Mouse (Mus musculus) neural tube, embryonic 11.5 days (tissue): Measurements from ENCODE around the gene Ring1. TPM values are rescaled to one million over a fixed set of nuclear protein-coding genes. Genes with fewer than 3 reads are reported as not detected.

Experiments used
- ATAC-seq: fragments of 200-750 bp; cut with Nextera tagmentation; 2 replicates; pipeline ENCODE4 v1.8.0; 2017; ENCODE audit warnings: moderate number of reproducible peaks, mild to moderate bottlenecking, moderate TSS enrichment, moderate library complexity; ENCODE audit not compliant: insufficient read depth, low FRiP score, low TSS enrichment
- DNase-seq: peaks from one replicate; pipeline ENCODE4 v3.0.0-alpha.2; 2015; ENCODE audit warnings: low spot score
- H3K27ac ChIP-seq: fragments of 300-500 bp; sonication (generic); 2 replicates; pipeline ENCODE4 v1.5.1; 2014; ENCODE audit warnings: low read depth, mild to moderate bottlenecking, low read length
- H3K27me3 ChIP-seq: fragments of 300-500 bp; sonication (generic); 2 replicates; pipeline ENCODE4 v1.6.1; 2014; ENCODE audit warnings: mild to moderate bottlenecking, low read length, mixed read lengths; ENCODE audit not compliant: control insufficient read depth, insufficient read depth
- H3K36me3 ChIP-seq: fragments of 300-500 bp; sonication (generic); 2 replicates; pipeline ENCODE4 v1.6.1; 2014; ENCODE audit warnings: mild to moderate bottlenecking, low read length, moderate library complexity, mixed read lengths; ENCODE audit not compliant: control insufficient read depth, insufficient read depth
- H3K4me1 ChIP-seq: fragments of 300-500 bp; sonication (generic); 2 replicates; pipeline ENCODE4 v1.6.1; 2014; ENCODE audit warnings: low read length, mixed read lengths; ENCODE audit not compliant: control insufficient read depth, insufficient read depth
- H3K4me2 ChIP-seq: fragments of 300-500 bp; sonication (generic); 2 replicates; pipeline ENCODE4 v1.6.1; 2014; ENCODE audit warnings: low read depth, mild to moderate bottlenecking, moderate library complexity
- H3K4me3 ChIP-seq: fragments of 300-500 bp; sonication (generic); 2 replicates; pipeline ENCODE4 v1.5.1; 2014; ENCODE audit warnings: low read depth, low read length
- H3K9ac ChIP-seq: fragments of 300-500 bp; sonication (generic); 2 replicates; pipeline ENCODE4 v1.6.1; 2014; ENCODE audit warnings: mild to moderate bottlenecking, low read length
- H3K9me3 ChIP-seq: fragments of 300-500 bp; sonication (generic); 2 replicates; pipeline ENCODE4 v1.6.1; 2016; ENCODE audit warnings: low read length; ENCODE audit not compliant: control insufficient read depth
- WGBS: fragments of 180-500 bp; shearing (Covaris S2); extraction: QIAGEN DNeasy Blood & Tissue Kit; methylation state at CpG from one replicate; pipeline ENCODE4 v1.1.7; 2014; 5-methylcytosine and 5-hydroxymethylcytosine counted together
- microRNA counts: library from miRNA; unstranded; fragments of <30 nt; microRNA quantifications from one replicate; lab custom pipeline; 2015
- microRNA-seq: library from miRNA; unstranded; fragments of <30 nt; microRNA quantifications from one replicate; pipeline ENCODE4, GENCODE M21; 2016
- polyA plus RNA-seq: library from polyadenylated mRNA; unstranded; fragments of >200 nt; fragmentation: Nextera tagmentation; extraction: Ambion mirVana; gene quantifications from 2 replicates; pipeline ENCODE4 v1.2.1, GENCODE M21; 2014

Ring1 gene
- polyA plus RNA-seq, 1 experiment from 2014 or later: 5.2 TPM

DNA sequence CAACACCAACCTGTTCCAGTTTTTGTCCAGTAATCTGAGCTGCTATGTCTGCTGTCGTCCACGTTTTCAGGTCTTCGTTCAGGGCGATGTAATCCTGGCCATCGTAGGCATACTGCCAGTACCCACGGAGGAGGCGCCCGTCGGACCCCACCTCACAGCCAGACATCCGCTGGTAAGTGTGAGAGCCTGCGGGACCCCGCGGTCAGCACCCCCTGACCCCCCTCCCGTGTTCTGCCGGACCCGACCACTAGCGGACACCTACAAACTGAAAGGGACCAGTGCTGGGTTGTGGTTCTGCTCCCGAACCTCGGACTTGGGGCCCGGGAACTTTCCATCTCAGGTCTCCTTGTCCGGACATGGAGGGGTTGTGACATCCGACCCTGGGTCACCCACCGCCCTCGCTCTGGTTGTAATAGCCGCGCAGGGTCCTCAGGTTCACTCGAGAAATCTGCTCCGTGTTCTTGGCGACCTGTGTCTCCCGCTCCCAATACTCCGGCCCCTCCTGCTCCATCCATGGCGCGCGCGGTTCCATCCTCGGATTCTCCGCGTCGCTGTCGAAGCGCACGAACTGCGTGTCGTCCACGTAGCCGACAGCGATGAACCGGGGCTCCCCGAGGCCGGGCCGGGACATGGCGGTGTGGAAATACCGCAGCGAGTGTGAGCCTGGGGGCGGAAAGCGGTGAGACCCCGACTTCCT lies 46.5 kb downstream of the Ring1 start:
- peak overlapping the region; percentile 18 for H3K9ac ChIP-seq
- peak overlapping the region; percentile 54 for H3K4me2 ChIP-seq
- ATAC-seq (no peak), DNase-seq (no peak)
- peak overlapping the region; percentile 30 for H3K4me3 ChIP-seq
- H3K27me3 ChIP-seq: peaks cover 30% of the 10 kb centered on the region
- no peaks in the 10 kb centered on the region for H3K9me3 ChIP-seq
- H3K27ac ChIP-seq: no peak overlapping the region
- WGBS: 2% methylated on average over 57 of the region's 57 CpGs
- H3K4me1 ChIP-seq: no peaks in the 10 kb centered on the region
- no peaks in the 10 kb centered on the region for H3K36me3 ChIP-seq

DNA sequence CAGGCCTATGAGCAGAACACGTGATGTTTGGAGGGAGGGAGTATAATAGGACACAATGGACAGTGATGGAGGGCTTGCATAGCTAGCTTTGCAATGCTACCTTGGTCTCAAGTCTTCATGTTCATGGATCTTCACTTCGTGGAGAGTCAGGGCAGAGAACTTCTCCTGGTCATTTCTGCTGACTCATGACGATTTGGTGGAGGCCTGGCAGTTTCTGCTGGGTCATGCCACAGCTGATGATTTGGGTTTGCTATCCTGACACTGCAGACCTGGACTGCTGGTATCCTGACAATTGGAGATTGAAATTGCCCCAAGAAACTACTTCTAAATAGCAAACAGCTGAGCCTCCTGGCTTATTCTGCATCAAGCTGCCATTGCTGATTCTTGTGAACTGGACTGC lies 50.9 kb downstream of the Ring1 start:
- H3K9me3 ChIP-seq: no peaks in the 10 kb centered on the region
- H3K4me2 ChIP-seq: no peak overlapping the region
- H3K36me3 ChIP-seq: no peaks in the 10 kb centered on the region
- WGBS: 70% methylated on average over 3 of the region's 3 CpGs
- ATAC-seq: no peak
- peaks cover 18% of the 10 kb centered on the region for H3K27me3 ChIP-seq
- H3K27ac ChIP-seq: no peak overlapping the region
- no peak for DNase-seq
- no peak overlapping the region for H3K9ac ChIP-seq
- no peaks in the 10 kb centered on the region for H3K4me1 ChIP-seq
- no peak overlapping the region for H3K4me3 ChIP-seq

DNA sequence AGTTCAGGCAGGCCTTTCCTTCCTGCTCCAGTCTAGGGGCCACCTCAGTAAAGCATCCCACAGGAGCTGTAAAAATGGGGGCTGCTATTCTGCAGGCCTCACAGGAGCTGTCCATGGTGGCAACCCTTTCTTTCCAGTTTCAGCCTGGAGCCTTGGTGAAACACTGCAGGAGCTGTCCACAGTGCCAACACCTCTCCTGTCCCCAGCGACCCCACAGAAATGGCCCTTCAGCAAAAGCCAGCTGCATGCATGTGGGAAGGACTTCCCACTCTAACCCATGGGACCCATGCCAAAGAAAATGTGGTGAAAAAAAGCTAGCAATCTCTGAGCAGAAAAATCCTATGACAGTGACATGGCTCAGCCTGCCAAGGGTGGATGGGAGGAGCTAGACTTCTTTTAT lies 51.8 kb downstream of the Ring1 start:
- H3K27ac ChIP-seq: no peak overlapping the region

More for the DNA sequence above, 51.8 kb downstream of the Ring1 start:
- Histone ChIP-seq H3K4me3 (no peak overlapping the region), H3K4me2 (no peak overlapping the region), H3K9me3 (no peaks in the 10 kb centered on the region), H3K36me3 (no peaks in the 10 kb centered on the region), H3K4me1 (no peaks in the 10 kb centered on the region), H3K9ac (no peak overlapping the region), H3K27me3 (peaks cover 9% of the 10 kb centered on the region)
- 22% methylated on average over 1 of the region's 1 CpGs for WGBS
- no peak for ATAC-seq
- DNase-seq: peak; percentile 29

MicroRNAs encoded within 50 kb of the gene (microRNA counts, 519-probe panel; counts per million panel counts)
- microRNA mmu-miR-219 (lab: Ali Mortazavi, UCI): 4,257 counts per million, percentile 78 among the panel's probes with 10 or more counts

Small RNAs within 50 kb of the gene (microRNA-seq; reads per million reads assigned to microRNA genes)
- 0.78 reads per million for gene Mir219a-1
- gene Mir219c: not detected

Other genes with a start within 250 kb of the Ring1 start
- gene Angptl4, start 242.8 kb downstream of the Ring1 start, polyA plus RNA-seq: 14.9 and 18.6 TPM in 2 replicates
- 23.5 TPM in 2 replicates for gene Kank3, start 214.2 kb downstream of the Ring1 start, polyA plus RNA-seq
- gene Rps28, start 200.1 kb downstream of the Ring1 start, polyA plus RNA-seq: 813 and 863 TPM in 2 replicates
- 432 and 435 TPM in 2 replicates for gene Ndufa7, start 200.1 kb downstream of the Ring1 start, polyA plus RNA-seq
- gene Cd320, start 181.6 kb downstream of the Ring1 start, polyA plus RNA-seq: 72.6 and 79.1 TPM in 2 replicates
- not detected in 2 replicates for gene Gm7029, start 150.8 kb downstream of the Ring1 start, polyA plus RNA-seq
- gene Kifc1, start 134.0 kb downstream of the Ring1 start, polyA plus RNA-seq: 8.4 and 11.0 TPM in 2 replicates
- gene Platr17, start 119.5 kb downstream of the Ring1 start, polyA plus RNA-seq: not detected in 2 replicates
- 61.2 and 61.4 TPM in 2 replicates for gene Daxx, start 115.3 kb downstream of the Ring1 start, polyA plus RNA-seq
- gene Tapbp, start 108.8 kb downstream of the Ring1 start, polyA plus RNA-seq: 12.9 and 16.2 TPM in 2 replicates
- 10.5 and 11.2 TPM in 2 replicates for gene Zbtb22, start 108.8 kb downstream of the Ring1 start, polyA plus RNA-seq
- 38.7 and 42.6 TPM in 2 replicates for gene Rgl2, start 95.1 kb downstream of the Ring1 start, polyA plus RNA-seq
- 190 and 195 TPM in 2 replicates for gene Pfdn6, start 84.3 kb downstream of the Ring1 start, polyA plus RNA-seq
- gene Wdr46, start 84.0 kb downstream of the Ring1 start, polyA plus RNA-seq: 29.5 and 33.4 TPM in 2 replicates
- 4.4 and 4.9 TPM in 2 replicates for gene B3galt4, start 73.2 kb downstream of the Ring1 start, polyA plus RNA-seq
- 40.7 and 43.8 TPM in 2 replicates for gene Vps52, start 68.9 kb downstream of the Ring1 start, polyA plus RNA-seq
- gene Rps18, start 68.7 kb downstream of the Ring1 start, polyA plus RNA-seq: 1,341 and 1,360 TPM in 2 replicates
- gene H2-K1, start 24.3 kb downstream of the Ring1 start, polyA plus RNA-seq: 20.2 and 23.1 TPM in 2 replicates
- gene H2-Ke6, start 3.4 kb upstream of the Ring1 start, polyA plus RNA-seq: 48.1 and 52.7 TPM in 2 replicates
- 89.7 and 108 TPM in 2 replicates for gene Slc39a7, start 7.0 kb upstream of the Ring1 start, polyA plus RNA-seq
- 25.1 and 27.1 TPM in 2 replicates for gene Rxrb, start 7.1 kb upstream of the Ring1 start, polyA plus RNA-seq
- 1.5 and 2.9 TPM in 2 replicates for gene Col11a2, start 14.8 kb upstream of the Ring1 start, polyA plus RNA-seq
- gene H2-Oa, start 67.7 kb upstream of the Ring1 start, polyA plus RNA-seq: 0.93 TPM in 1 of 2 replicates, not detected in the other
- 9.2 and 10.3 TPM in 2 replicates for gene H2-DMa, start 94.9 kb upstream of the Ring1 start, polyA plus RNA-seq
- gene Brd2, start 98.0 kb upstream of the Ring1 start, polyA plus RNA-seq: 116 and 133 TPM in 2 replicates
- gene H2-DMb2, start 118.6 kb upstream of the Ring1 start, polyA plus RNA-seq: not detected in 2 replicates
- gene H2-DMb1, start 128.4 kb upstream of the Ring1 start, polyA plus RNA-seq: not detected in 2 replicates
- 0.68 and 1.3 TPM in 2 replicates for gene Tap1, start 162.9 kb upstream of the Ring1 start, polyA plus RNA-seq
- gene Psmb9, start 163.1 kb upstream of the Ring1 start, polyA plus RNA-seq: 0.80 and 0.96 TPM in 2 replicates
- gene Psmb8, start 173.0 kb upstream of the Ring1 start, polyA plus RNA-seq: 2.1 and 3.3 TPM in 2 replicates
- gene Tap2, start 178.8 kb upstream of the Ring1 start, polyA plus RNA-seq: 0.59 and 0.60 TPM in 2 replicates
- gene H2-Ob, start 214.2 kb upstream of the Ring1 start, polyA plus RNA-seq: not detected in 2 replicates
- gene H2-Ab1, start 233.0 kb upstream of the Ring1 start, polyA plus RNA-seq: 2.6 and 4.5 TPM in 2 replicates